Mouse (Mus musculus) cerebellum, postnatal 36 days (tissue): ENCODE measurements at regions not wholly inside any gene's neighbourhood (a gene's known extent, or its start where the extent isn't known, plus 50 kb on each side); places are given as distances from the start of the nearest gene placed in this dataset.

Source experiments
- DNase-seq, 2 experiments: peaks; one replicate each; pipeline ENCODE4 v3.0.0; 2021 to 2022; ENCODE audit warnings: mixed read lengths in 2 of 2

DNA sequence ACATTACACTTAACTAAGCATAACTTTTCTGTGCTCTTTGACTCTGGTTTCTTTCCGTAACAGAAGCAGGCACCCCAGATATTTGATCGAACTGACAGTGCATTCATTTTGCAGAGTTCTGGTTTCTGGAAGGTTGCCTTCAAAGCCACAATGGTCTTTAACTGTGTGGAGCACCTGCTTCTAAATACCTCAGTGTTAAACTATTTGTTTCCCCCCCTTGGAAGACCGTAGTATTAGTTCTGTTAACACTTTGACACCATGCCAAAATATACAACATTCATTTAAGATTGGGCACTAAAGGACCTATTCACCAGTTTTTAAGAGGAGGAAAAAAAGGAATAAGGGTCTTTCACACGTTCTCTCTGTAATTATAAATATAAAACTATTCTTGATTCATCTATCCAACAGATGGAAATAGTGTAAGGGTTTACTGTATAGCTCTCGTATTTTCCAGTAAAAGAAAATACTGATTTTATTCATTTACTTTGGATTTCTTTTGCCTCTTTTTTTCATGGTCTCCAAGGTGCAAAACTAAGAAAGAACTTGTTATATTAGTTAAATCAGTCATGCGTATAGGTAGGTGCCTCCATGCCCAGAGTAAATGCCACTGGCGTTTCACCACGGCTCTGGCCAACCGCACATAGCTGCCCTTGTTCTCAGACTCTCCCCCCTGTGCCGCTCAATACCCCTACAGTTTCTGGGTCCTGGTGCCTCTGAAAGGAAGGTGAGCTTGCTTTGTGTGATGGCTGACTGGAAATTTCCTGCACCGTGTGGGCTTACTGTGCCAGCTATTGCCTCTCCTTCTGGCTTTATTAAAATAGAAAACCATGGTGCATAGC is 391.2 kb downstream of the Etnk1 start:
- DNase-seq: no peak

DNA sequence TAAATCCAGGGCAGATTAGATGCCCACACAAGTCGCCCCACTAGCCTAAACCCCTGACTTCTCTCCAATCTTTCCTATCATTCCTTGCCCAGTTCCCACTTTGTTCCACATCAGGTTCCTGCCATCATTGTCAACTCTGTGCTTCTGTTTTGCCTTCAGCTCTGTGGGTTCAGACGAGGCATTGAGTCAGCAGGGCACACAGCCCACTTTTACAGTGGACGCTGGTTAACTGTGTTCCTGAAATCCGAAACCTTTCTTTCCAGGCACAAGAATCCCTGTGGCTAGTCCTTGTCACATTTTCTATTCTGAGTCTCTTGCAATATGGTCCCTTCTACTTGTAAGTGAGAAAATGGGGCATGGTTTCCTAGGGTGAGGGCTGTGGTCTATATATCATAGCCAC is 392.3 kb downstream of the Etnk1 start:
- no peak for DNase-seq

DNA sequence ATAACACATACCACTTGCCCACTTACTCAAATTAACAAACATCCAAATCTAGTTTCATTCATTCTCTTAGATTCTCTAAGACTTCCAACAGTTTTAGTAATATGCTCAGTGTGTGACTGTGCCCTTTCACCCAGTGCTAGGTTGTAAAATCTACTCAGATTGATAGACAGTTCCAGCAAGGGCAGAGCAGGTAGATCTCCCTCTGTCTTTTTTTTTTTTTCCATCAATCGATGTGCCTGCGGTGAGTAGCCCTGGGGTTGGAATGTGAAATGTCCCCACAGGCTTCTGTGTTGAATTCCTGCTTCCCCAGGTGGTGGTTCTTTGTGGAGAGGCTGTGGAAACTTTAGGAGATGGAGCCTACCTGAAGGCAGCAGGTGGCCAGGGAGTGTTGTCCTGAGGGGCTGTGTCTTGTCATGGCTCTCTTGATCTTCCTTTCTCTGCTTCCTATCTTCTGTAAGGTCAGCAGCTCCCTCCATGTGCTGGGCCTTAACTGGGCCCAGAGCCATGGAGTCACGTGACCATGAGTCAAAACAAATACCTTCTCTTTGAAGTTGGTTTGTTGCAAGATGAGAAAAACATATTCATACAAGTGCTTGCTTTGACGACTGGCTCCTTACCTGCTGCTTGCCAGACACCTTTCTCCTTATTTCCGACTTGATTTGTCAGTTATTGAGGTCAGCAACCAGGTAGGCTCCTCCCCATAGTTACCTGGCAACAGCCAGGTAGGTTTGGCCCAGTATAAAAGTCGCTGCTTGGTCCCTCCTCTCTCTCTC is 394.5 kb downstream of the Etnk1 start:
- DNase-seq: no peak

DNA sequence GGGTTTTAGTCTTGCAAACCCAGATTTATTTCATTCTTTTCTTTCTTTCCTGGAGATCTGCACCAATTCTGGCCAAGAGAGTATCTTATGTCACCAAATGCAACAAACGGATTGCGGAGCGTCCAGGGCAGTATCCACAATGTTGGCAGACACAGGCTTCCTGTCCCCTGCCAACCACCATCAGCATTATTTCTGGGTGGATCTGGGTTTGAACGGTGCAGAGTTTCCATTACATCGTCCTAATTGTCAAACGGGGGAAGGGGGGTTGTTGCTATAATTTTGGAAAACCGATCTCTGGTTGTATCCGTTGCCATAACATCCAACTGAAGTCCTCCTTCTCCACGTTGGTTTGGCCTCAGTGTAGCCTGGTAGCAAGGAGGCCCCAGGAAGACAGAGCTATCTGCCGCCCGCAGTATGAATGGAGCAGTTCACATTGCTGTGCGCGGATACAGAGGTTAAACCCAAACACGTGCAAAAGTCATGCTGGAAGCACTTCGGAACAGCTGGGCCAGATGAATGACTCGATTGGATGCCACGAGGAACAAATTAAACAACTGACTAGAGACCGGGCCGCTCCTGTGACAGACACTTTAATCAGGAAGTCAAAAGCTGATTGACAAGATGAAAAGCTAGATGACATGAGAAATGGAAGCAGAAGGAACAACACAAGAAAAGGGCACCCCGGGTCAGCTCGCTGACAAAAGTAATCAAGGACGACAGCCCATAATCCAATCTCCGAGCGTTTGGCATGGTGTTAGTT is 404.5 kb downstream of the Etnk1 start:
- no peak for DNase-seq

DNA sequence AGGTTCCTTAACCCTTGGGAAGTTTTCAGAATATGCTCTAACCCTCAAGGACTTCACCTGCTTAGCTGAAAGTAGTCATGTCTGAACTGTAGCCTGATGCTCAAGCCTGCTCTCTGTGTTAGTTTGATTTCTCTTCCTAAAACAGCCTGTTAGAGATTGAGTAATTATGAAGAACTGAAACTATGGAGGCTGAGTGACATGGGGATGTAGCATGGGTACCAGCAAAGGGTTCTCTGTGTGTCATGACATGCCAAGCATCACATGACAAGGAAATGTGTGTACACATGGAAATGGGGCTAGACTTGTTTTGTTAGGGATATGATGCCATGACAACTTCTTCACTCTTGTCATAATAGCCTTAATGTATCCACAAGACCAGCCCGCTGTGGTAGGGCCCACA is 412.2 kb downstream of the Etnk1 start:
- DNase-seq: no peak

DNA sequence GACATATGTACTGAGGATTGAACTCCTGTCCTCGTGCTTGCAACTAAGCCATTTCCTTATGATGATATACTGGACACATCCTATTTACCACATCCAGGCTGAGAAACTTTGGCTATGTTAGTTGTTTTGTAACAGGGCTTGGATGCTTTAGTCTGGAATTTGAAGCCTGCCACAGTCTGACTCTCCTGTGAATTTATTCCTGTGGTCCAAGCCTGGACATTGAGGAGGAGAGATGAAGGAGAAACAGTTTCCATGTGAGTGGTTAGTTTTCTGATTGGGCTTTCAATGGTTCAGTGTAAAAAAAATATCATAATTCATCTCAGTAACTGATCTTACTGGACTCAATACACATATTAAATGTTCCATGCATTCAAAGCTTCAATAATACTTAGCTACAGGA is 422.6 kb downstream of the Etnk1 start:
- DNase-seq: no peak

DNA sequence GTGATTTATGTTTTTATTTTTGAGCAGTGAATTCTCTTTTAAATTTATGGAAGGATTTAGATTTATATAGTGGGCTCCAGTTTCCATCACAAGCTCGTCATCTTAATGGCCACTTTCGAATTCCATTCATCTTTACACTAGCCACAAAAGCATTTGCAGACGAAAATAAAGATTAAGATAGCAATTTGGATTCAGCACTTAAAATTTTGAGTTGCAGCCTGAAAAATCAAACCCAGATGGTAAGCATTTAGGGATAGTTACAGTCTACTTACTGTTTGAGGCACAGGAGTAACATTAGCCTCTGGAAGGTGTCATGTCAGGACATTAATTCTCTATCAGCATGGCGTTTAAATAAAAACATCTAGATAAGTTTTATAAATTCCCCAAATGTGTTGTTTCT is 423.2 kb downstream of the Etnk1 start:
- DNase-seq: no peak

DNA sequence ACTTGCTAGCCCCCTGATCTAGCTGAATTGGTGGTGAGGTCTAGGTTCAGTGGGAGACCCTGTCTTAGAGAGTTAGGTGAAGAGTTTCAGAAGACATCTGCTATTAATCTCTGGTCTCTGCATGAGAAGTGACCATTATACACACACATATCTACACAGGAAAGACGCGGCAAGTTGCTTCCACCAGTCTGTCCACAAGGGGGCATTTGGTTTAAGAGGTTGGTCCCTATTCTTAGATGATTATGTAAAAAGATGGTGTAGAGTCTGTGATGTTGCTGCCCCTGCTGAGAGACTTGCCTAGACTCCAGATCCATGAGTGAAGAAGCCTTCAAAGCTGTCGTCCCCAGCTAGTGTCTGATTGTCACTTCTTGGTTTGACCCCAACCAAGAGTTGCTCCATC is 425.5 kb downstream of the Etnk1 start:
- no peak for DNase-seq

DNA sequence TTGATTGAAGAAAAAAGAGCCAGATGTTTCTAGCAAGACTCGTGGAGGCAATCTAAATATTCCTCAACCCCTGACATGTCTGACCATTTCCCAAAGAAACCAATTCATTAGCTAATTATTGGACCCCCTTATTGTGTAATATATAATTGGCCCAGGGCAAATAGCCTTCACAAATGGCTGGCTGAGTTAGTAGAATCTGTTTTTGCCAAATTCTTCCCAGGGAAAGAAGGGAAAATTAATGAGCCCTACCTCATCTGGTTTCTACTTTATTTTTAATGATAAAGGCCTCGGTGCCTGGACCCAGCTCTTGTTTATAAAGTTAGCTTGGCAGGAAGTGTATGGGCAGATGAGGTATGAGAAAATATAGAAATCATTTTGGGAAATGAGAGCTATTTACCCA is 428.5 kb downstream of the Etnk1 start:
- no peak for DNase-seq

DNA sequence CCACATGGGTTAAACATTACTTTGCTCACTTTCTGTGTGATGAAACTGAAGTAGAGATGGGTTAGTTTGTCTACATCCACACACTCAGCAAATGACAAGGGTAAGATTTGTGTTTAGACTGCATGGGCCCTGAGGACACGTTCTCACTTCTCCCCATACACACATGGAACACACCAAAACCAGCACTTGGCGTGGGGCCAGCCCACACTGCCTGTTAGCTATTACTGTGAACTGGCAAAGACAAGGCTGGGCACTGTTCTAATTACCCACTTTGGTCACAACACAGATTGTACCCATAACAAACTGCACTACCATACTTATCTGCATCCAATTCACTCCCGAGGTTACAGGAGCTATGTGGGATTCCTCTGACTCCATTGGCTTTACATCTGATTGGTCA is 430.4 kb downstream of the Etnk1 start:
- peak in 1 of 2 experiments; percentile 10 for DNase-seq

DNA sequence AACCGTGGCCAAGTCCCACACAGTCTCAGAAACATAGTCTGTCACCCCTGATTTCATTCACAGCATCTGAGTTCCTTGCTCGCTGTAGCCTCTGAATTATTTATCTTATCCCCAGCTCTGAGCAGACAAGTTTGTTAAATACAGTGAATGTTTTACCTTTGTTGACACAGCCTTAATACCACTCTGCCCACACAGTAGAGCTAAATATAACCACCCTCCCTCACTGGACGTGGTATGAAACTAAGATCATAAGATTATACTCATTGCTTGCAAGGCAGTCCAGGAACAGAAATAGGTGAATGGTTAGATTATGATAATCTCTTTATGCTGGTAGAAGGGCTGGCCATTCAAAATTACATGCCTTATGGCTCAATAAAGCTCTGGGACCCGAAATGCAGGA is 431.9 kb downstream of the Etnk1 start:
- DNase-seq: no peak

DNA sequence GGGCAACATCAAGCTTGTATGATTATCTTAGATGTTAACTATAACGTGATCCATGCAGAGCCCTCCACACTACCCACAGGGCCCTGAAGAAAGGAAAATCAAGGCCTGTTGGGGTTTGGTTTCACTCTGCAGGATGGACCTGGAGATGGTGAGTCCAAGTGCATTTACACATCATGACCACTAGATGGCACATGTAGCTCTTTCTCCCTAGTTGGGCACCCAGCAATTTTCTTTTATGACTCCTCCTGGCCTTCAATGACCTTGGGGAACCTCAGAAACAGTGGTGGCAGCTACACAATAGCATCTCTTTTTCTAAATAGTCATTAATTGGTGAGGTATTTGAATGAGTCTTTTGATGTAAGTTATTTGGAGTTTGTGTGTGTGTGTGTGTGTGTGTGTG is 442.1 kb downstream of the Etnk1 start:
- DNase-seq: peak in 1 of 2 experiments; percentile 19

DNA sequence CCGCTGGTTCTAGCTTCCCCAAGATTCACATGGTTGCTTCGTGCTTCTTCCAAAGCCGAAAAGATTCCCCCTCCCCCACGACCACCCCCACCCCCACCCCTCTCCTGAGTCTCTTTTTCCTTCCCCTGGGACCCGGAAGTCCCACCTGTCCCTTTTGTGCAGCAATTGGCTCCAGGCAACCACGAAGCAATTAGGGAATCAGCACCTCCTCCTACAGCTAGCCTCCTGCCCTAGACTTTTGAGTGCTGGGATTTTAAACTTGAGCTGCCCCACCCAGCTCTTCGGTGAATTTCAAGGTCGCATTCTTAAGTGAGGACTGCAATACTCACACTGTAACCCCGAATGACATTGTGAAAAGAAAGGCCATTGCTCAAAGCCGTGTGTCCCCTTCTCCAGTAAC is 445.9 kb downstream of the Etnk1 start:
- DNase-seq: no peak

DNA sequence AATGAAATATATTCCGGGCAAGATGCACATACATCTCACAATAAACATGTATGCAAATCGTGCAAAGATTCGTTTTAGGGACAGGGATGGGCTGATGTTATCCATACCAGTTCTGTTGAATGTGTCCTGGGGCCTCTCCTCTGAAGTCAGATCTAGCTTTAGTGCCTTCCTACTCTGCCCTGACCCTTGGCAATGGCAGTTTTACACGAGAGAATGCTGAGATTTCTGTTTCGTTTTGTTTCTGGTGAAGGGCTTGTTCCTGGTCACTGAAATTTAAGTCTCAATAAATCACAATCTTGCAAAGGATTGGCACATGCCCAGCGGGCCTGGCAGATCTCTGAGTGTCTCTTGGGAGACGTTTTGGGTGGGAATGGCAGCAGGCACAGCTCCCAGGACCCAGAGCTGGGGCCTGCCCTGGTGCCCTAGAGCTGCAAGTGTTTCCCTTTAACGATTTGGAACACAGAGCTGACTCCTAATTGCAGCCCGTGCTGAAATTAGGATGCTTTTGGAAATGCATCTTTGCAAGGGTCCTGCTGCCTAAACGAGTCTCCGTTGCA is 447.5 kb downstream of the Etnk1 start:
- DNase-seq: no peak

DNA sequence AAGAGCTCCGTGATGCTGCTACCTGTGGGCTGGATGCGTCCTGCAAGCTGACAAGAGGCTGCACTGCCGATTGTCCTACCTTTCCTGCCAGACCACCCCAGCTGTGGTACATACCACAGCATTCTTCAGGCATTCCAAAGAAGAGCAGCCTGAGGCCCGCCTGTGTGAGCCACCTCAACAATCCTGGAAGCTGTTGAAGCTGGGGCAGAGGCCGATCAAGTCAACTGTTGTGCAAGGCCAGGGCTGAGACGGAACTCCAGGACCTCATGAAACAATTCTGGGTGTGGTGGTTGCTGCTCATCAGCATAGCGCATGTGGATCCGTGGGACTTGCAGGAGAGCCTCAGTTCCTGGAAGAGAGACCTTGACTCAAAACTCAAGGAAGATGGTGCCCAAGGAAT is 448.3 kb downstream of the Etnk1 start:
- DNase-seq: no peak

DNA sequence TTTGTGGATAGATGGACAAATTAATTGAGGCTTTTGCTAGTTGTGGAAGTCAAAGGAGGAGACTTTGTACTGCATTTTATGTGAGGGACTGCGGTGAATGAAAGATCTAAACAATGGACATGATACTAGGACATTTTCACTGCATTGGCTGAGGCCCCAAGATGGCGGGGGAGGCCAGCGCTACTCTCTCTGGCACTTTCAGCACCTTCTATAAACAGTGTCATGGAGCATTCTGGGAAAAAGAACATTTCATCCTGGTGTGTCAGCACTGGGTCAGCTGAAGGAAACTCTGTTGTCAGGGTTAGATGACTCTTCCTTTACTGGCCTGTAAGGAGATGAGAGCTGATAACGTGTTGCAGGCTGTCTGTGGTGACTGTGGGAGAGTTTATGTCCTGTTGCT is 449.4 kb downstream of the Etnk1 start:
- DNase-seq: no peak

DNA sequence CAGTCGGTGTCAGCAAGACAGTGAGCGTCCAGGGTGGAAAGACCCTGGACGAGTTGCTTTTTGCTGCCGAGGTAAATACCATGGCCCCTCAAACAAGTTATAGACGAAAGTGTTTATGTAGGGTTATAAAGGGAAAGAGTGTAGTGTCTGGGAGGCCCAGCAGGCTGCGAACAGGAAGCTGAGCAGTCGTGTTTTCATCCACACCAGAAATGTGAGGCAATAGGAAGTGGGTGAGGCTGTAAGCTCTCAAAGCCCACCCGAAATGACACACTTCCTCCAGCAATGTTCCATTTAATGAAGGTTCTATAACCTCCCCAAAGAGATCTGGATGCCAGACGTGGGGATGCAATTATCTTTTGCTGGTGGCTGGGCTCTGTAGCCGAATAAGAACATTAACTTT is 451.5 kb downstream of the Etnk1 start:
- no peak for DNase-seq

DNA sequence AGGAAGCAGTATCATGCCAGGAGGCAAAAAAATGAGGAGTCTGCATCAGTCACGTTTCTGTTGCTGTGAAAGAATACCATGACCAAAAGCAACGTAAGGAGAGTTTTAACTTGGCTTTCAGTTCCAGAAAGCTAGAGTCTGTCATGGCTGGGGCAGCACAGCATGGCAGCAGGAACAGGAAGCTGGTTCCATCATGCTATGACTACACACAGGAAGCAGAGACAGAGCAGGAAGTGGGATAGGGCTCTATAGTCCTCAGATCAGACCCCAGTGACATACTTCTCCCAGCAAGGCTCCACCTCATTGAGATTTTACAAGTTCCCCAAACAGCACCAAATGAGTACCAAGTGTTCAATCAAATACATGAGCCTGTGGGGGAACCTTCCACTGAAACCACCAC is 453.6 kb downstream of the Etnk1 start:
- no peak for DNase-seq

DNA sequence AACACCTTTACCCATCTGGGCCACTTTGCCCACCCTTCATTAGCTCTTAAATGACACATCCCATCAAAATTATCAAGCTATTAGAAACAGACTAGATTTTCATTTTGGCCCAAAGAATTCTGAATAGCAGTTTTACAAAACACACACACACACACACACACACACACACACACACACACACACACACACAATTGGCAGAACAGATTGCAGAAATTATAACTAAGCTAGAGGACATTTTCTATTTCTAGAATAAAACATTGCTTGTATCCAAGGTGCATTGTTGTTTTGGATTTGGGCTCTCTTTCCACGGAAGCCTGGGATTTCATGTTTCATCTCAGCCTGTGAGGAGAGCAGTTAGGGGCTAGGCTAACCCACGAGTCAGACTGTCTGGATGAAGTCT is 455.1 kb downstream of the Etnk1 start:
- DNase-seq: no peak

DNA sequence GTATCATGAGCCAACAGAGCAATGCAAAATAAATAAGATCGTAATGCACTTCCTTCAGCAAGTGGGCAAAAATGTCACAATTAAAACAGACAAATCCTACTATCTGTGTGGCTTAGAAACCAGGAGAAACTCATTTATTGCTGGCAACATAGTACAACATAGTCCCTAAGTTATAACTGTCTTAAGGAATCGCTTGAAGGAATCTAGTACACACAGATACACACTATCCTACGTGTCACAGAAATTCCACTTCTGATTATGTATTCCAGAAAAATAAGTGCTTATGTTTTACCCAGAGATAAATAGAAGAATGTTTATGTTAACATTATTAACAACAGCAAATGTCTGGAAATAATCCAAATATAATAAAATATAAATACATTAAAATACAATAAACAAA is 457.9 kb downstream of the Etnk1 start:
- DNase-seq: no peak

DNA sequence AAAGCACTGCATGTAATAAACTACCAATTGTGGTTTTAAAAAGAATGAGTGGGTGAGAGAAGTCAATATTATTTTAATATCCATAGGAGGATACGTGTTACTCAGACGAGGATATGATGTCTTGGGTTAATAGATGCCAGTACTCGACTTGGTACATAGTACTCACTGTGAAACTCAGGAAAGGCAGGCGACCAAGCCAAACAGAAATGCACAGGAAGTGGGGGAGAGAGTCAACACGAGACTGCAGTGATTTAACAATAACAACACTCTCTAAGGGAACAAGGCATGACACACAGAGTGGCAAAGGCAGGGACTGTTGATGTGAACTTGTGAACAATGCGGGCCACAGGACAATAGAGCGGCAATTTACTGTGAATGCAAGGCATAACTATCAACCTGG is 464.6 kb downstream of the Etnk1 start:
- DNase-seq: no peak

DNA sequence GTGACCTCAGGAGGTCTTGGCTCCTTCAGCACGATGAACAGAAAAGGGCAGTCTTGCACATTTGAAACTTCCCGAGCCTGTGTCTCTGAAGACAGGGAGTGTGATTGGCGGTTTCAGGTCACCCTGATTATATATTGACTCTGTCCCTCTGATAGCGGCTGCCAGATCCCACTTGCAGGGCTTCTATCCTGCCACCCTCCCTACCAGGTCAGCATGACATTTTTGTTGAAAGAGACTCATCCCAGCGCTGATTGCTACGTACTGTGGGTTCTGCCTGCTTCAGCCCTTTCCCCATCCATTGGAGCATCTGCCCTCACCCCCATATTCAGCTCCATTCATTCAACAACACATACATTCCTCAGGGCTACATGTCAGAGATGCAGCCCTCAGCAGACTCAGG is 466.7 kb downstream of the Etnk1 start:
- DNase-seq: no peak

DNA sequence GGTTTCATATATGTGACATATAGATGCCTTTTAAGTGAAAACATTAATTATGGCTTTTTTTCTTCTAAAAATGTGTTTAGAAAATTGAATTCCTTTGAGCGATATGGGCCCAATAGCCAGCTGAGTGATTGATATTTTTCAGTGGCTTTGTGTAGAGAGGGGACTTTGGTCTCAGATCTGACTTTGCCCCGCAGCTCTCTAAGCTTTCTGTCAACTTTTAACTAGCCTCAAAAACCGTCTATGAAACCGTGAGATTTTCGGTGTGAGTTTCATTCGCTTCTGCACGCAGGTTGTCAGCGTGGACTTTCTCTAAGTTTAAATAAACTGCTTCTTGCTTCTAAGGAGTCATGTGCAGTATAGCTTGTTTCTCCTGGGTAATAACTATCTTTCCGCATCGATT is 467.3 kb downstream of the Etnk1 start:
- no peak for DNase-seq
